Mouse (Mus musculus) liver (tissue): Measurements from ENCODE around the gene Wipf1.
"Not testable (repeated sequence)": the region's sequence is repeated elsewhere in the genome, so short reads cannot be mapped to it uniquely, and the experiment has no call there.

ENCODE experiments used
- DNase-seq: peaks from one replicate; pipeline ENCODE4 v3.0.0-alpha.2; 2020; ENCODE audit warnings: mixed read lengths

Wipf1 gene

DNA sequence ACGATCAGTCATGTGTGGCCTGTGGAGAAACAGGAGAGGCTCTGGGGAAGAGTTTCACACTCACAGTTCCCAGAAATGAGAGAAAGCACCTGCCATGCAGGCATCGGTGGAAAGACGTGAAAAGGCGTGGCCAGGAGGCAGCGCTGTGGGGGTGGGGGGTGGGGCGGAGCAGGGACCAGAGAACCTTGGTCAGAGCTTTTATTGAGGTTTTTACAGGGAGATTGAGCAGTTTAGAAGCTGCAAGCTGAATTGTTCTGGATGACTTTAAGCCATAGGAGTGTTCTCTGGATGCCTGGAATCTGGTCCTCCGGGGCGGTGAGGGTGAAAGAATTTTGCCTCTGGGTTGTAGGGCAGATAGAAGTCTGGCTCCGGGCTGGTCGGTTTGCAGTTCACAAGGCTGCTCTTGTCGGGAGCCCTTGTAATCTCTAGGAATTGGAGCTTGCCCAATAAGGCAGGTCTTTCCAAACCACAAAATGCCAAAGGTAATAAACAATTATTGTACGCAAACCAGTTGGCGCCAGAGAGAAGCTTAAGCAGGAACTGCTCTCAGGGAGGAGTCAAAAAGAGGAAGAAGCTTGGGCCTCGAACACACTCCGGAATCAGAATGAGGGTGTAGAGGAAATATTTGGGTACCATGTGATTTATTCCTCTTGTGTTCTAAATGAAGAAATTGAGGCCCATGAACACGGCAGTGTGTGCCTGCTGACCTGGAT lies 11.1 kb upstream of the Wipf1 start:
- peak; percentile 23 for DNase-seq

DNA sequence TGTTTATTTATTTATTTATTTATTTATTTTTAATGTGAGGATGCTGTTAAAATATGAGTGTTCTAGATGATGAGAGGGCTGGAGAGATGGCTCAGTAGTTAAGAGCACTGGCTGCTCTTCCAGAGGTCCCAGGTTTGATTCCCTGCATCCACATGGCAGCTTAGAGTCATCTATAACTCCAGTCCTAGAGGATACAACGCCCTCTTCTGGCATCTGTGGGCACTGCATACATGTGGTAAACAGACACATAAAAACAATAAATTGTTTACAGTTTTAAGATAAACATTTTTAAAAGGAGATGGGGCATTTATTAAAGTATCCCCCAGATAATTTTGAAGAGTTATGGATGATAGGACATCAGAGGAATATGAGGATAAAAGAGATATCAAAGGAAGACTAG lies 10.2 kb upstream of the Wipf1 start:
- DNase-seq = peak; percentile 32

DNA sequence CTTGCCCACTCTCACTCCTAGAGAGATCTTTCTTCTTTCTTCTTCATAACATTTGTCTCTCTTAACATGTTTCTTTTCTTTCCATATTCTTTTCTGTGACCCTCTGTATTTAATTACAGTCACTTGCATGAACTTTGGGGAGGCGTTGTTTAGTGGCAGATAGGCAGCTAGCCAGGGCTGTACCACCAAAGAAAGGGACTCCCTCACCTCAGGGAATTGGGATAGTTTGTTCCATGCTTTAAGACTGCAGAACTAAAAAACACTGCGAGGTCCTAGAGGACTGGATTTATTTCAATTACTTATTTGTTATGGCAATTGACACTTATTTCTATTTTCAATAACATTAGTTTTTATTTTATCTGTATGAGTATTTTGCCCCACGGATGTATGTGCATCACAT lies 9.6 kb upstream of the Wipf1 start:
- no peak for DNase-seq

DNA sequence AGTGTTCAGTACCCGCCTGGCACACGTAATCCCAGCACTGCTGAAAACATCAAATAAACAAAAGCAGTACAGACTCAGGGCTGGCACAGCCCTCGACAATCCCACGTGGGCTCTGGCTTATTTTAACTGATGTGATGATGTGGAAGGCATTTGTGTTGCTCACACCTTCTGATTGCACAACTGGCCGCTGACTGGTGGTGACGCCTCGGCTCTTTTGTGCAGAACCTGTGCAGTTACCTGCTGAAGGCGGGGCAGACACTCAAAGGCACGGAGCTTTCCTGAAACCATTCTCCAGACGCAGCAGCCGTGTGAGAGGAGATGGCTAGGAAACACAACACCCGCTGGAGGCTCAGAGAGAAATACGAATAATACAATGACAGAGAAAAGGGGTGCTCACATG lies 9.1 kb upstream of the Wipf1 start:
- DNase-seq = no peak

DNA sequence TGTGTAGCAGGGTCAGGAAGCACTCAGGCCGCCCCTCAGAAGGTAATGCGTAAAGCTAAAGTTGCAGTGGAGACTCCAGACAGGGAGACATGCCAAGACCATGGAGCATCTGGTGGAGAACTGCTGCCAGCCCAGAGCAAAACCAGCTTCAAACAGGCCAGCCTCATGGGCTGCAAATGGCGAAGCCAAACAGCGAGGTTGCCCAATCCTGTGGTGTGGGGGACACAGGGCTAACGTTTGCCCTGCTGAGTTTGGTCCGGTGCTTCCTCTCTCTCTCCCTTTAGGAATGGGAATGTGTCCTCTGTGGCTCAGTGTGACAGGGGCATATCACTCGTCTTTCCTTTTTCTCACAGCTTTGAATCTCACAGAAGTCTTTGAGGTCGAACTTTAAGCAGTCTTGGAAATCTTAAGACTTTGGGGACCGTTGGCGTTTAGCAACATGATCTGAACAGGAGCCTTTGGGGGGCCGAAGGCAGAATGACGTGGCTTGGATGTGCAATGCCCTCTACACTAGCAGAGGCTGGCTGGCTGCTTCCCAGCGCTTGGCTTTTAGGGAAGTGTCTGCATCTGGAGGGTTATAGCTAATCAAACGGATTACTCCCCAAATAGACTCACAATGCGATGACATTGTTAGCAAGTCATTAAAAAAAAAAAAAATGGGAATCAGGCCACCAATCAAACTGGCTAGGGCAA lies 6.7 kb upstream of the Wipf1 start:
- no peak for DNase-seq

DNA sequence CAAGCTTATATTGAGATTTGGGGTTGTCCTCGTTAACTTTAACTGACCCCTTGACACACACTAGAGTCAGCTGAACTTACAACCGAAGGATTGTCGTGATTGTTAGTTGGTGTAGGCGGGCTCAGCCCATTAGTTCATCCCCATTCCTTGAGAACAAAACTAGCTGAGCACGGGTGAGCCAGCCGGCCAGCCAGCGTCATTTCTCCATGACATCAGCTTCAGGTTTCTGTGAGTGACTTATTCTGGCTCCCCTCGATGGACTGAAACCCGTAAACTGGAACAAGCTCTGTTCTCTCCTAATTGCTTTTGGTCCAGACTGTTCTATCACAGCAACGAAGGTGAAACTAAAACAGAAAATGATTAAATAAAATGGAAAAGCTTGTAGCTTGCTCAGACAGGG lies 5.2 kb upstream of the Wipf1 start:
- no peak for DNase-seq

DNA sequence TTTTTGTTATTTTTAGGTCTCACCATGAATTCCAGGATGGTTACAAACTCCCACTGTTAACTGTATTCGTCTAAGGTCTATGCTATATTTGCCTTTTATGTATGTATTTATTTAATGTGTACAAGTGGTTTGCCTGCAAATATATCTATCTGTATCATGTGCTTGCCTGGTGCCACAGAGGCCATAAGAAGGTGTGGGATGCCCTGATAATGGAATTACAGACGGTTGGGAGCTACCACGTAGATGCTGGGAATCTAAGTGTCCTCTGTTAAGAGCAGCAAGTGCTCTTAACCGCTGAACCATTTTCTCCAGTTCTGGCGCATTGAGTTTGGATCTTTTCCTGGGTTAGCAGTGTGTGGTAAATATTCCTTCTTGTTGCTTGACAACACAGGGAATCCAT lies 953 bp upstream of the Wipf1 start:
- peak; percentile 46 for DNase-seq

DNA sequence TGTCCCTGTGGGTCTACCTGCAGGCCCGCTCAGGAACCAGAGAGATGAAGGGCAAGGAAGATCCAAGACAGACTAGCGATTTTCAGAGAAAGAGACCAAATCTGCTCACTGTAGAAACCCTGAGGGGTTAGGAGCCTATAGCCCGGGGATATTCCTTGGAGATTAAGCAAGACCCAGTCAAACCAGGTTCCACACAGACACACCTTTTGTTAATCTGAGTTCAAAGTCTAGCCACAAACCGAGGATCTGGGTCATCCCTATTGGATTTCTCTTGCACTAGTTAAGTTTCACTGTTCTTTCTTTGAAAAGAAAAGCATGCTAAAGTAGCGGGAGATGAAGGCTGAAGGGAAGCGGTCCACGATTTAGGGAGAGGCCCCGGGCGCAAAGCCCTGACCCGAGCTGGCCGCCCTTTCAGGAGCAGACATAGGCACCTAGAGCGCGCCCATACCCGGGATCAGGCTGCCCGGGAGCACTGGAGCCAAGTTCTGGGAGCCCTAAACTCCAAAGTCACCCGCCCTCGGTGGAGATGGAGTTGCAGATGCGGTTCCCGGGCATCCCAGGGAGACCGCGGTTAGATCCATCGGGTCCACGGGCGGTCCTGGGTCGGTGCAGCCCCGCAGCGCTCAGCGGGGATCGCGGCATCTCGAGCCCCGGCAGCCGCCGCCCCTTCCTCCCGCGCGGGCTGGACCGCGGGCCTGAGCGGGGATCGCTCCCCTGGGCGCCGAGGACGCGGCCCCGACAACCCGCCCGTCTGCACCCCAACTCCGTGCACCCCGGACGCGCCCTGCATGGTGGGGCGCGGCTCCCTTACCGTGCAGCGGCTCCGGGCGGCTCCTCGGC lies 798 bp downstream of the Wipf1 start:
- DNase-seq = peak; percentile 30

DNA sequence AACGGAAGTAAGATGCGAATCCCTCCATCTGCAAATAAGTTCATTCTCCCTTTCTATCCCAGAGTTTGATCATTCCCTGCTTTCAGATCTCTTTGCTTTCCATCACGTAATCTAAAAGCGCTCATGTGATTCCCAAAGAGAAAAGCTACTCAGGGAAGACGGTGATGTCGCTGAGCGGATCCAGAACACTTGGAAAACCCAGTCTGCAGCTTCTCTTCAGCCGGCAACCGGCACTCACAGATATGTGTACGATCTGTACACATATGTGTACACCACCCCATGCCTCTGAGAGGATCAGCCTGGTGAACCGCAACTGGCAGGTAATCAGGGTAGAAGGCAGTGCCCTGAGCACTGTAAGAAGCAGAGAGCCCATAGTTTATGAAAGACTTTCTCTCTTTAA lies 1.6 kb downstream of the Wipf1 start:
- DNase-seq = no peak

DNA sequence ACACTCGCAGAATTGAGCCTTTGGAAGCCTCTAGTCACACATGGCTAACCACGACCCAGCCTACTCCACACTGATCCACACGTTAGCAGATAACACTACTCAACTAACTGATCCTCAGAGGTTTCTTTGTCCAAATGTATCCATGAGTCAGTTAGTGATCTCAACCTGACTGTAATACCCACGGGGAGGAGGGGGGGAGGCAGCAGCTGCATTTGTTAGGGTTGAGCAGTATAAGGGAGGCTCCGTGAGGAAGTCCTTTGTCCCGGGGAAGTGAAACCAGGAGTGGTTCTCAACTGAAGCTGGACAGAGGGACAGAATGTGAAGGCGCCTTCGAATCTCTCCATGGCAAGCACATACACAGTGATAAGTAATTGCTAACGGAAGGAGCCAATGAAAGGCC lies 2.8 kb downstream of the Wipf1 start:
- no peak for DNase-seq

DNA sequence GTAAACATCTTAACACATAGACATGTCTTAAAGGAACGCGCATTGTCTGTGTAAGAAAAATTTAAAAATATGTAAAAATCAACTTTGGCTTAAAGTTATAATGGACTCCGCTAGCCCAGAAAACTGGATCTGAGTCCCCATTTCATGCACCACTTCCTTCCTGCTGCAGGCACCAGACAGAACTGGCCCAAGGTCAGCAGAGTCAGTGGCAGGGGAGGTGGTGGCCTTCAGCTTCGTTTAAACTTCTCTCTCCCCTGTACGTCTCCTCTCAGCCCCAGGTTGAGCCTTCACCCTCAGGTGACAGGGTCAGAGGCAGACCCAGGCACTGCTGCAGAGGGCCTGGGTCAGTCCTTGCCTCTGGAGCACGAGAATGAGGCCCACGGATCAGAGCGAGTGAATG lies 6.6 kb downstream of the Wipf1 start:
- DNase-seq = no peak

DNA sequence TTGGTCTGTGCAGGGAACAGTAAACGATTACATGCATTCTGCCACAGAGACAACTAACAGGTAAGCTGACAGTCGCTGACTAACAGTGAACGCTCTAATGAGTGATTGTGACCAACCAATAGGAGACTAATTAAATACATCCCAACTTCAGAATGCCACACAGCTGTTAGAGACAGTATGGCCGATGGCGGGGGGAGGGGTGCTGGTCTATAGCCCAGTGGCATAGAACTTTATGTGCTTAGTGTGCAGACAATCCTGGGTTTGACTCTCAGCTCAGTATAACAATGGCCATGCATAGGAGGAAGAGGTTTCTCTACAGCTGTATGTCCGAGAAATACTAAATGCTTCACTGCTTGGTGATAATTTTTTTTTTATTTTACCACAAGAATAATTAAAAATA lies 7.2 kb downstream of the Wipf1 start:
- no peak for DNase-seq

DNA sequence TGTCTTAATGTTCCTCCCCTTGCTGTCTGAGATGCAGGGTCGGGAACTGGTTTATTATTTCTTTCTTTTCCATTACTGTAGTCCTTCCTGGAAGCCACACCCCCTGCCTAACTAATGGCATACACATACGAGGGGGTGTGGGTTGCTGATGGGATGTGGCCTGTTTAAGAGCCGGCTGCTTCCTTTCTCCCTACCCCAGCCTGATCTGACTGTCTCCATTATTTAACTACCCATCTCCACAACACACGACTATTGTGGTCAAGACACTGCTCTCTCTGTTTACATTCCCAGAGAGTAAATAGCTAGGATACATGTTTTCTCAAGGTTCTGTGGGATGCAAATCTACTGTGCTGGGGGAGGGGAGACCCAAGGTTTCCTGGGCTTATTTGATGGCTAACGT lies 7.8 kb downstream of the Wipf1 start:
- no peak for DNase-seq

DNA sequence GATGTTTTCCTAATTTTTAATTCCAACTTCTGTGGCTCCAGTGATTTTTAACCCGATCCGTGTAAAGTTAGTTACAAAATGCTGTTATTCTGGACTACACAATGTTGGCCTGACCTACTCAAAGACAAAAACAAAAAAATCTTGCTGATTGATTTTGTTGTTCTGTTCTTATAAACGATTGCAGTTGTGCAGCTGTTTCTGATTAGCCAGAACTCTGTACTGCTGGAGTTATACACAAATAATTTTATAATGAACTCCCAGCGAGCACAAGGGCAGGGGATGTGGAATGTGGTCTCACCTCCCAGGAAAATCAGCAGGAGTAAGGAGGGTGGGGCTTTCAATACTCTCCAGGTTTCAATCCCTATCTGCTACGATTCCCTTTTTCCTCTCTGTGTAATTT lies 10.6 kb downstream of the Wipf1 start:
- DNase-seq = no peak

DNA sequence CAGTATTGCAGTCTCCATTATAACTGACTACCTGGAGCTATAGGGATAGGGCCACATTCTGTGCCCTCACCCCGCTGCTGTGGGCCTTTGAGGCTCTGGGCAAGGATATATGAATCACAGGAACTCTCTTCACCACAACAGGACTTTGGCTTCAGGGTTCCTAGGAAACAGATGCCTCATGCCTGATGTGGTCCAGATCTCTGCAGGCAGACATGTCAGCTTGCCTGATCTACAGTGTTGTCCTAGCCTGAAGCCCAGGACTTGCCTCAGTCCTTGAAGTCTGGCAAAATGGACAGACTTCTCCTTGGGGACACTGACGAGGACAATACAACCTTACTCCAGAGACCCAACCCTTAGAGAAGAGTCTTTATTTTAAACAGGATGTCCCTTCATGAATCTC lies 11.2 kb downstream of the Wipf1 start:
- no peak for DNase-seq

DNA sequence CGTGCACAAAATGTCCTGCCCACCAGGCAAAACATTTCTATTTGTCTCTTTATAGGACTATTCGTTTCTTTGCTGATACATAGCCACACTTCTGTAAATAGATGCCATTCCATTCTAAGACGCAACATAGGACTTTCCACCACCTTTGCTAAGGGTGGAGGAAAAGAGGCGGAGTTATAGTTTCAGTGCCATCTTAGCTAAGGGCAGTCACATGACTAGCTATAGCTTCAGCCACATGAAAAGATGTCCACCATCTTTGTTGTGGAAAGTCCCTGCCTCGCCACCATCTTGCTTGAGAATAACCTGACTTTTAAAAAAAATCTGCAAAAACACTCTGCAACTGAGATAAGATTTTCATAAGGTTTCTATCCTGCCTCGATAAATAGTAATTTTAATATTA lies 15.4 kb downstream of the Wipf1 start:
- DNase-seq = no peak

DNA sequence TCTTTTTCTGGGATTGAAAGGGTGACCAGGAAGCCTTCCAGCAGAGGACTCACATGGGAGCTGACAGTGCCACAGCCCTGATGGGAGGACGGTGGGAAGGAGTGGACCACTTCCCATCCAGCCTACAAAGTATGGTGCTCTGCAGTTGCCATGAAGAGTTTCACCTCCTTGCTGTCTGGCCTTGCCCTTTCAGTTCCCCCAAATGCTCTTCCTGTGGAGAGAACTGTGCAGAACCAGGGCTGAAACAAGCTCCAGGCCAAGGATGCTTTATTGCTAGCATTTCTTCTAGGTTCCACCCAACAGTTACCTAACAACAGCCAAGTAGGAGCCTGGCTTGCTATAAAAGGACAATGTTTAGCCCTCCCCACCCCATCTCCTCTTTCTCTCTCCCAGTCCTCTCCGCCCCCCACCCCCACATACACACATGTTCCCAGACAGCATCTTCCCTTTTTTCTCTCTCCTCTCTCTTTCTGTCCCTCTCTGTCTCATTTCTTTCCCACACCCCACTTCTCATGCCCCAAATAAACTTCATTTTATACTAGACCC lies 16.3 kb downstream of the Wipf1 start:
- DNase-seq = no peak

DNA sequence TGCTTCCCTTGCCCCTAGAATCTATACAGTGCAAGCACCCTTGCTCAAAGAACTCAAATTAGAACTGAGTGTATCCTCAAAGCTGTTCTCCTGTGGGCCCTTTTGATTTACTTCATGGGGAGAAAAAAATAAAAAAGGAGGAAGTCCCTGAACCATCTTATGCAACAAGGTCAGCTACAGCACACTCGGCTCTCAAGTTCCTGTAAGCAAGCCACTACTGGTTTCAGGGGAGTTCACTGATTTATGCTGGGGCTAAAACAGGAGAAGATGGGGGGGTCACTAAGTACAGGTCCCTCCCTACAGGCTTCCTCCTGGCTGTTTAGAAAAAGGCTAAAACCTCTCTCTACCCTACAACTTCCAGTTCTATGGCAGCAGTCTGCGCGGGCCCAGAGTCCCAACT lies 17.5 kb downstream of the Wipf1 start:
- DNase-seq = no peak

DNA sequence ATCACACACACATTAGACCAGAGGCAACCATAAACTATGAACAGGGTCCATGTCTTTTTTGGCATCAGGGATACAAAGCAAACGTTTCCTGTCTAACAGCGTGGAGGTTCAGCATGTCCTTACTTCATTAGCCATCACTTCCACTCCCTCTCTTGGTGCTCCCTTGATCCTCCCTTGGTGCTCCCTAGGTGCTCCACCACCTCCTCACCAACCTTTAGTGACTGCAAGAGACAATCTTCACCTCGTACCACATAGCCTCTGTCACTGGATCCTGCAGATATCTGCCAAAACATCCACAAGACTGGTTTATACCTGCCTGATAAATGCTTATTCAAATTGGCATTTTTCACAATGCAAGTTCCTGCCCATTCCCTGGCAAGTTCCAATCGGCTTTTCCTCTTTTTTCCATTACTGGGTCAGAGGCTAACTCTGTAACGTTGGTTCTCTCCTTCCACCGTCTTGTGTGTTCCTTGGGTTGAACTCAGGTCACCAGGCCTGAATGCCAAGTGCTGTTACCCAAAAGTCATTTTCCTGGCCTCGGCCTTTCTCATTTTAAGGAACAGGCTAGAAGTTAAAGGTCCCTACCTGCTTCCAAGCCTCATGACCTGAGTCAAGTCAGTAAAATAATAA lies 18.7 kb downstream of the Wipf1 start:
- no peak for DNase-seq

DNA sequence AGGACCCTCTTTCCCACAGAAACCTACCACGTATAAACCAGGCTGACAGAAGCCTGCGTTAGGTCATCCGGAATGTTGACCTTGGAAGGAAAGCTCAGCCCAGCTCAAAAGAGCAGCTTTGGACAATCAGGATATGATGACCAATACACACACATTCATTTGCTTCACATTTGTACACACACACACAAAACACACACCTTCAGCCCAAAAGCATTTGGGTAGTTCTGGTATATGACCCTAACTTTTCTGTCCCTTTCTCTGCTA lies 19.6 kb downstream of the Wipf1 start:
- DNase-seq = no peak

DNA sequence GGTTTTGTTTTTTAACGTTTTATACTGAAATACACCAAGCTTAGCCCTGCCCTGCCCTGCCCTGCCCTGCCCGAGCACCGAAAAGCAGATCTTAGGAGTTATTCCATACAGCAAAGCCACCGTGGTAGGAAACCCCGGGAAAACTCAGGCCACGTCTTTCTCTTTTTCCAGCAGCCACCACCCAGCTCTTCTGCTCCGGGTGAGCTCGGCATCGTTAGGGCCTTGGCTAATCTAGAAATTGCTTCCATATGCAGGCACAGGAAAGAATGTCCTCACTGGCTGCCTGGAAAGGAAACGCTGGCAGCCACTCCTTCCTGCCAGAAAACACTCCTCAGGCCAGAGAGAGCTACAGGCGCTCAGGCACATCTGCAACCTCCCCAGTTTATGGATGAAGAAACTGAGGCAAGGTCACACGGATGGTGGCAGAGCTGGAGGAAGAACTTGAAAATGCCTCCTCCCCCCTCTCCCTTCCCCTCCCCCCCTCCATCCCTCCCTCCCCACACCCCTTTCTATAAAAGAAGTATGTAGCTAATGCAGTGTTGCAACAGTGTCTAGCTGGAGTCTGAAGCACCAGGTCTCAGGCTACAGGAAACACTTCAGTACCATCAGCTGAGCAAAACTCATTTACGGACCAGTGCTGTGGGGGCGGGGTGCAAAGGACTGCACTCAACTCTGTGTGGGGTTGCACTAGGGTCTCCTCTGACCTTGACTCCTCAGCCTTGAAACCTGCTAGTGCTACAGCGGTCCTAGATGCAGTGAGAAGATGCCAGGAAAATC lies 20.1 kb downstream of the Wipf1 start:
- no peak for DNase-seq

DNA sequence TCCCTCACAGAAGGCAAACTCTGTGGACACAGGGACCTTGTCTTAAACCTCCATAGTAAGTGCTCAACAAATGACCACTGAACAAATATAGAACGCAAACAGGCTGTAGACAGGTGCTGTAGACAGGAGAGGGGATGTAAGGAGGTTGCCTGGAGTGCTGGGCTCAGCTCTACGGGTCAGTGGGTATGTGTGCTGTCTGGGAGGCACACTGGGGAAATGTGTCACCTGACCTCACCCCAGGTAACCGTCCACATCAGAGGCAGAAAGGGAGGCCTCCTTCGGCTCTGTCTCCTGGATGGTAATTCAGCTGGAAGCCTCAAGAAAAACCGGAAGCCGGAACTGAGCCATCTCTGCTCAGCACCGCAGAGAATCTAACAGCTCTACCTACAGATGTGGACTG lies 21.6 kb downstream of the Wipf1 start:
- DNase-seq = no peak

DNA sequence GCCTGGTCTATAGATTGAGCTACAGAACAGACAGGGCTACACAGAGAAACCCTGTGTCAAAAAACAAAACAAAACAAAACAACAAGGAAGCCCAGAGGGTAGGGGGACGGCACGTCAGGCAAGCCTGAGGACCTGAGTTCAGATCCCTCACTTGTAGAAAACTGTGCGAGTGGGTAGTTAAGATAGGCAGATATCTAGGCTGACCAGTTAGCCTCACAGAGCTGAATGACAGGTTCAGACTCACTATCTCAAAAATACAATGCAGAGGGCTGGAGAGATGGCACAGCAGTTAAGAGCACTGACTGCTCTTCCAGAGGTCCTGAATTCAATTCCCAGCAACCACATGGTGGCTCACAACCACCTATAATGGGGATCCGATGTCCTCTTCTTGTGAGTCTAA lies 23.2 kb downstream of the Wipf1 start:
- DNase-seq = not testable (repeated sequence)
